Mouse (Mus musculus): Measurements from ENCODE around the gene Limk2.

The Limk2 gene

DNA sequence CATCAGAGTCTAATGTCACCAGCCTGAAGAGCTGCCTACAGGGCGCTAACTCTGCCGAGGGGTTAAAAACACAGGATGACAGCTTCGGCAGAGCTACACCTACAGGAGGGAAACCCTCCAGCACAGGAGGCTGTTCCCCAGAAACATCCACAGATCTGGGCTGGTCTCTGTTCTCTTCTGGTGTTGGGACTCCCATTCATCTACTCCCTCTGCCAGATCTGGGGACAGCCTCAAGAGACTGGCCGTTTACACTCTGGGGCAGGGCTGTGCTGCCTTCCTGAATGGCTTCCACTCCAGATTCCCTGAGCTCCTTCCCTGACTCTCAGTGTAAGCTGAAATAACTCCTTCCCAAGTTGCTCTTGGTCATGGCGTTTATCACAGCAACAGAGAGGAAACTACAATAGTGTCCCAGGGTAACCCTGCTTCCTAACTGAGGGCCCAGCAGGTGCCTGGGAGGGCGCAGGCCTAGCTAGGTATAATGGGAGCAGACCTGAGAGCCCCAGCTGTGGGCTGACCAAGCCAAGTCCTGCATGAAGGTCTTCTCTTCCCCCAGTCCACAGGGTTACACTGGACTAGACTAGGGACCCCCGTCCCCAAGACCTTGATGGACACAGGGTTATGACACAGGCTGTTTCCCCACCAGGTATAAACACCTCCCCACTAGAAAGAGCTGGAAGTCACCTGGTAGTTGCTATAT, 37.2 kb downstream of the Limk2 start:
- in situ Hi-C loops (cut with MboI, MseI) = no loop called here

DNA sequence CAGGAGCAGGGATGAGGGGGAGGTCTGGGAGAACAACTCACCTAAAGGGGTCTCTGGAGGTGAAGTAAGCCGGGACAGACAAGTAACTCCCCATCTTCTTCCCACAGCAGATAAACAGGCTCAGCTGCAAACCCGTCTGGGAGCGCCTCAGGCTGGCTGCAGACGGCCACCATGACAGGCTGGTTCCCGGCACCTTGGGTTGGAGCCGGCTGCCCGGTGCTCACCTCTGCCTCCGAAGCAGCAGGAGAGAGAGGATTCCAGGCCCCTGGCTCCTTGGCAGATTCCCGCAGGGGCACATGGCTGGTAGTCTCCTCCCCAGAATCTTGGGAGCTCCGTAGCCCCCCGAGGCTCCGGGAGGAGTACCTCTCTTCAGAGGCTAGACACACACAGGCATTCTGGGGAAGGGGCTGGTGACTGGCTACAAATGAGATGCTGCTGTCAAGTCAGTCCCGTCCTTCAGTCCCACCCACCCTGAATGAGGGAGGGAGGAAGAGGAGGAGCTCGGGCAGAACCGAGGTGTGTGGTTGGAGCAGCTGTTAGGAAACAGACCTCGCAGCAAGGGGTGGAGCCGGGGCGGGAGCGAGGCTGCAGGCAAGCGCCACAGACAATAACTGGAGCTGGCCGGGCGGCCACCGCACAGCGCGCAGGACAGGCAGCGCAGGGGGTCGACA, 37.9 kb downstream of the Limk2 start:
- in situ Hi-C loops (cut with MboI, MseI) = no loop called here

DNA sequence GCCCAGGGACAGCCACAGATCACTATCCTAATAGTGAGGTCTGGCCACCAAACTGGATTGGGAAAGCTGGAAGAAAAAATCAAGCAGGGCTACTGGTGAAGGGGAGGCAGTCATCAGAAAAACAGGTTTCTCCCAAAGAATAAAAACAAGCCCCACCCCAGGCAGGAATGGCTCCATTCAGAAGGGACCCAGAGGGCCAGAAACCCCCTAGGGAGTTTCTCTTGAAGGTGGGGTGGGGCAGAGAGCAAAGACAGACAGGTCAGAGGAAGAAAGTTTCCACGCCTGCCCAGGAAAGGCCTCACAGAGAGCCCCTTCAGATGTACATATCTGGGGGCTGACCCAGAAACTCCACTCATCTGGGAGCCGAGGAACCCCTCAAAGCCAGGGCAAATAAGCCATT, 38.8 kb downstream of the Limk2 start:
- in situ Hi-C loops (cut with MboI, MseI) = no loop called here

DNA sequence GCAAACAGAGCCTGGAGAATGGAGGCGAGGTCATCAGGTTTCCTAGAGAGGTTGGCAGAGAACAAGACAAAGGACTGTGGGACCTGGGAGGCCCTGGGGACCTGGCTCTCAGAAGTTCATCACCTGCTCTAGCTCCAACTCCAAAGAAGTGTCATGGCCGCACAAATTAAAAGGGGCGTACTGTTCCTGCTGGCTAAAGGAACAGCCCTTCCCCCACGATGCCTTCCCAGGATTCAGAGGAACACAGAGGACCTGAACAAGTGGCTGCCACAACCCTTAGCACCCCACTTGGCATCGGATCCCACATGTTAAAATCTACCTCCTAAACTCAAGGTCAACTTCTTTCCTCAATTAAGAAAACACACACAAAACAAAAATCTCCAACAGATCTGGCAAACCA, 39.5 kb downstream of the Limk2 start:
- in situ Hi-C loops (cut with MboI, MseI) = no loop called here

DNA sequence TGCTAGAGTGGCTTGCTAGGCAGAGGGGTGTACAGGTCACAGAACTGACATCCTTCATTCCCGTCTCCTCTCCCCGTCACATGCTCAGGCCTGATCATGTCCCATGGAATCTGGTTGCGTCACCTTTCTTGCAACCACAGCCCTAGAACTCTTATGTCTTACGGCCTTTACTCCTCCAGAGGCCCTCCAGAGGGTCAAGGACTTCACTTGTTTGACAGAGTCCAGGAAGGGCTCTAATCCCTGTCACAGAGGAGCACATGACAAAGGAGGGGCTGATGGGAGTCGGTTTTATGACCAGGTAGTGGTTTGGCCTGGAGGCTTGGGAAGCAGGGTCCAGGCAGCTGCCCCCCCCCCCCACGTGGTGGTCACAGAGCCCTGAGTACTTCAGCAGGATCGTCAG, 40.0 kb downstream of the Limk2 start:
- in situ Hi-C loops (cut with MboI, MseI) = no loop called here

DNA sequence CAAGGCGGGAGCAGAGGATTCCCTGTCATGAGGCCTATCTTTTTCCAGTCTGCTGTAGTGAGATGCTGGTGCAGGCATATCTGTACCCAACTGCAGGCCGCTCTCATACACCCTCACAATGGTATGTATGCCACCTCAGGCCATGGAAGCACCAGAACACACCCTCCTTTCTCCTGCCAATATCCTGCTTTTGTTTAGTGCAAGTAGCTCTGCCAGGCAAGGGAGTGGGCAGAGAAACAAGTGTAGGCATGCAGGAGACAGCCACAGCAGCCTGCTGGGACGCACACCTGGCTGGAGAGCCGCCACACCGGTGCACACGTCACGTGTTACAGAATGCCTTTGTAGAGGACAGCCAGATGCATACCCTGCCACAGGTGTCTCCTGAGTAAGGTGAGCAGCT, 42.6 kb downstream of the Limk2 start:
- in situ Hi-C loops (cut with MboI, MseI) = no loop called here

DNA sequence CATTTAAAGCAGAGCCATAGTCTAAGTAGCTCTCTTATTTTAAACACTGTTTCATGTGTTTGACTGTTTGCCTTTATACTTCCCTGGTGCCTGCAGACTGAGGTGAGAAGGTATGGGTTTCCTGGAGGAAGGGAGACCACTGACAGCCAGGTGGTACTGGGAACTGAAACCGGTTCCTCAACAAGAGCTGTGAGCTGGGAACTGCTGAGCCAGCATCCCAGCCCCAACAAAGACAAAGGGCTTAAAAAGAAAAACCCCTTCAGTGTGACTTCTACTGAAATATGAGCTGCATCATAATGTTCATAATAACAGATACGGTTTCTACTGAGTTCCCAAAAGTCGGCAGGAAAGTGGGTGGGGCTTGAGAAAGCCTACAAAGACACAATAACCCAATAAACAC, 46.1 kb downstream of the Limk2 start:
- in situ Hi-C loops (cut with MboI, MseI) = no loop called here

DNA sequence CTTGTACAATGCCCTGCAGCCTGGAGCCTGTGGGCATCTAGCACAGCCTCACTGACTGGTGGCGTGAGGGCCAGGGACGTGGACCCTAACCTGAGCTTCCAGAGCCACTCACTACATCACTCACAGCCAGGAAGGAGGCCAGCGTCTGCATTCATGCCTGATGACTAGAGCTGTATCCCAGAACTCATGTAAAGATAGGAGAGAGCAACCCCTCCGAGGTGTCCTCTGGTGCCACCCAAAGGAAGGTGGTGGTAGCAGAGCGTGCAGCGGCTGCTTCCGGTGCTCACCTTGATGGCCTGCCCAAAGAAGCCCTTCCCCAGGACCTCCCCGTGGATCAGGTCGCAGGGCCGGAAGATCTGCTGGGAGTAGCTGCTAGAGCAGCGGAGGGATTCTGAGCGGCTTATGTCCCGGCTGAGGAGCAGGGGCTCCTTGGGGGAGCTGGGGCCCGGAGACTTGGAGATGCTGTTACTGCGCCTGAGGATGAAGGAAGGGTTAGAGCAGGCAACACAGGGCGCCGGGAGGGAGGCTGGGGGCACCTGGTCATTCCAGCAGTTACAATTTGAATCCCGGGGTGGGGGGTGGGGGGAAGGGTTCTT, 55.9 kb downstream of the Limk2 start:
- in situ Hi-C loops (cut with MboI, MseI) = no loop called here

DNA sequence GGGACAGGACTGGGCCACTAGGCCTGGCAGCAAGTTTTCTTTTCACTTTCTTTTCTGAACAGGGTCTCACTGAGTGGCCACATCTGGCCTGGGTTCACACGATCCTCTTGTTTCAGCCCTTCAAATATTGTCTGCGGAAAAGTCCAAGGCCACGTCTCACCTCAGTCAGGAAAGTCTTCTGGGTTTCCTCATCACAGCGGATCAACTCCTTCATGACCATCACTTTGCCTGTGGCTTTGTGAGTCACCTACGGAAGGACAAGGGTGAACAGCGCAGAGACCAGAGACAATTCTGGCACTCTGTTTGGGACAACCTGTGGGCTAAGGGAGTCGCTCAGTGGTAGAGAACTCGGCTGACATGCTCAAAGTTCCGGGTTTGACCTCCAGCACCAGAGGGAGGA, 56.9 kb downstream of the Limk2 start:
- in situ Hi-C loops (cut with MboI, MseI) = no loop called here

DNA sequence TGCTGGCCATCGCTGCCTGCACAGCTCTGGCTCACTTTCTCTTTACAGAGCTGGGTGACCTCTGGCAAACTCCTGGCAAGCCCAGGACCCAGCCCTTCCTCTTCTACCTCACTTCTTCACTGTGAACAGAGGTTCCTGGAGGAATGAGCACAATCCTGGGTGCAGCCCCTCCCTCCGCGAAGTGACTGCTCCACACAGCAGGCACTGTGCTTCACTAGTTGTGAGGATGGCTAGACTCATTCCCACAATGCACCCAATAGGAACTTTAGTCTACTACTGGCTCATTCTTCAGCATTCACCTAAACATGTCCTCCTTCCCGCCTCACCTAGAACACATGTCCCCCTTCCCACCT, 59.7 kb downstream of the Limk2 start:
- in situ Hi-C loops (cut with MboI, MseI) = no loop called here

DNA sequence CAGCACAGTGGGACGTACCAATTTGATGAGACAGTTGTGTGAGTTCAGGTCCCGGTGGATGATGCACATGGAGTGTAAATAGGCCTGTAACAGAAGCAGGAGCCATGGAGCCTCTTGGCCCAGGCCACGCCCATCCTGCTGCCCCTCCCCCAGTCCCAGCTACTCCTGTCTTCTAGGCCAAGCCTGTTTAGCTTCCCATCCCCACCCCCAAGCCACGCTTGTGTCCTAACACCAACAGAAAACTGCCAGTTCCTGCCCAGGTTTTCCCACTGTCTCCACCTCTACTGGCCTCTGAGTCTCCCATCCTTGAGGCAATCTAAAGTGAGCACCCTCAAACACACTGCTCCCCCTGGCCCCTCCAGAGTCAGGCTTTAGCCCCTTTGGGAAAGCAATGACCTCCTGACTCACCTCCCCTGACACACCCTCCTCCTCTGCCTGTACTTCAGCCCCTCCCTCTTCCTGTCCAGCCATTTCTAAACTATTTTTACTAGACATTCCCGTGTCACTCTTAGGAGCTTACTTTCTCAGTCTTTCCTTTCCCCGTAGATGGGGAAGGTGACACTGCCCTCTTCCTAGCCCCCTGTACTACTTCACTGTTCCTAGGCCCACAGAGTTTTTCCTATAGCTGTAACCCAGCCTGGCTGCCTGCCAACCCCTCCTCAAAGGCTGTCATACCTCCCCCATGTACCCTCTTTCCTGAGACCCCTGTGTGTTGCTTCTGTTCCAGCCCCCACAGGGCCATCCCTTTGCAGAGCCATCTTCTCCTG, 60.2 kb downstream of the Limk2 start:
- in situ Hi-C loops (cut with MboI, MseI) = no loop called here

DNA sequence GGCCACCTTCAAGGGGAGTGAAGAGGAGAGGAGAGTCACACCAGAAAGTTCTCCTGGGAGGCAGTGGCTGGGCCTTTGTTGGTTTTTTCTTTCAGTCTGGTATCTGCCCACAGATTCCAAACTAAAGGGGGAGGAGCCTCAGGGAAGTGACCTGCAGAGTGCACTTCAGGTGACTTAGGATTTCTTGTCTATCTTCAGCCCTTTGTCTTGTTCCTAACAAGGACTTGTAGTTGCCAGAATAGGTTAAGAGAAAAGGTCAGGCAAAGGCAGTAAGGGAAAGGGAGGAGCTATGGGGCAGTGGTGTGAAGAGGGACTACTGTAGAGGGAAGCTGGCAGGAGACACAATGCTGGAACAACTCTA, 61.2 kb downstream of the Limk2 start:
- in situ Hi-C loops (cut with MboI, MseI) = no loop called here

DNA sequence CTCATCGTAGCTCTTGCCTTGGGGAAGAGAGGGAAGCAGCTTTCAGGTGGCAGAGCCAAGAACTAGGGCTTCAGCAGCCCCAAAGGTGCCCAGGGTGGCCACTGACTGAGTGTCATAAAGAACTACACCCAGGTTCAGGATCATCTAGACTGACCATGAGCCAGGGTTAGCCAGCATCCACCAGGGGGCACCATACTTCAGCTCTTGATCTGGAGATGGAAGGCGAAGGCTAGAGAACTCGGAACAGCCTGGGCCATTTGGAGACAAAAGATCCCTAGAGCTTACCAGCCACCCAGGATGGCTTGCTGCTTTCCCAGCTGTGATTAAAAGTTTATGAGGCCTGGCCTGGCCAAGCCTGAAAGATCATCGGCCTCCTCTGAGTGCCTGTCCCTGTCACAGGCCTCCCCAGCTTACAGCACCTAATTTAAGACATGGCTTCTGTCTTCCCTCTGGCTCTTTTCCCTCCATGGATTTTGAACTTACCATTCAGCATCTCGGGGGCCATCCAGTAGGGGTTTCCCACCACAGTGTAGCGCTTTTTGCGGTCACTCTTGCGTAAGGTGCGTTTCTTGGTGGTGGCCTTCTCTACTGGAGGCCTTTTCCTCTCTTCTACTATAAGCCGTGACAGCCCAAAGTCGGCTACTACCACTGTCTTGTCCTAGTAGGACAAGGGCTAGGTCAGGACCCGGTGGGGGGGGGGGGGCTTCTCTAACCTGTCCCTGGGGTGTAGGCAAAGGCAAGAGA, 61.7 kb downstream of the Limk2 start:
- in situ Hi-C loops (cut with MboI, MseI) = no loop called here

DNA sequence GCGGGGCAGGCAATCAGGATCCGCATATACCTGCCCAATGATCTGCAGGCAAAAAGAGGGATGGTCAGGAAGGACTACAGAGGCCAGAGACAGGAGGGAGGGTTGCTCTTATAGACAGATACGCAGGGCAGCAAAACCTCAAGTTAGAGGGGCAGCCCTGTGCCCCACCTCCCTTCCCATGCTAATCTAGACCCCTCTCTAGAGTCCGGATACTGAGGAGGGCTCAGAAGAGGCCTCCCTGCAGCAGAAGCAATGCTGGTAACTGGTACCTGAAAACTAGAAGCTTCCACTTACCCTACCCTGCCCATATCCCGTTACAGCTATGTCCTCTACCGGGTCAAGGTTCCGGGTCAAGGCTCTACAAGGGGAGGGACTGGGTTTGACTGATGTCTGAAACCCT, 62.6 kb downstream of the Limk2 start:
- in situ Hi-C loops (cut with MboI, MseI) = no loop called here

DNA sequence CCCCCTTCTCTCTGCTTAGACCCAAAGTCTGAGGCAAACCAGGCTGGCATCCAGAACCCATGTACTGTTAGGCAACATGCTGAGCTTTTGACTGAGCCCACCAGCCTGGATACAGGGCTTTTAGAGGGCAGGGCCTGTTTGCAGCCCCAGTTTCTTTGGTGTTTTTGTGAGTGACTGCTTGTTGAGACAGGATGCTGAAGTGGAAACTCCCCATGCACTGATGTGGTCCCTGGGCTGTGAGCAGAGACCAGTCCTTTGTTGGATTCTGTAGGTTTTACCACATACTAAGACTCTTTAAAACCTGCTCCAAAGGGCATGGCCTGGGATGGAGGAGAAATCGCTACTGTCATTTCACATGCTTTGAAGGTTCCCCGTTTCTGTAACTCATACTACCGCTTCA, 64.1 kb downstream of the Limk2 start:
- in situ Hi-C loops (cut with MboI, MseI) = no loop called here

DNA sequence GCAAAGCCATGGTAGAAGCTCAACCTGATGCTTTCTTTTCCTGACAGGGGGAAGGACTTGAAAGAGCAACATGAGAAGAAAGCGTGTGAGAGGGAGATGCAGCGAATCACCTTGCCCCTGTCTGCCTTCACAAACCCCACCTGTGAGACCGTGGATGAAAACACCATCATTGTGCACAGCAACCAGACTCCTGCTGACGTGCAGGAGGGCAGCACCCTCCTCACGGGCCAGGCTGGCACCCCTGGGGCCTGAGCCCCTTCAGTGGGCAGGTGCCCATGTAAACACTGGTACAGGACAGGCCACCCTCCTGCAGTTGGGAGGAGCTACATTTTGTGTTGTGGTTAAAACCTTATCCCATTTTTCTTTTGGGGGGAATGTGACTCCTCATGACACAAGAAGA, 67.5 kb downstream of the Limk2 start:
- in situ Hi-C loops (cut with MboI, MseI) = no loop called here

DNA sequence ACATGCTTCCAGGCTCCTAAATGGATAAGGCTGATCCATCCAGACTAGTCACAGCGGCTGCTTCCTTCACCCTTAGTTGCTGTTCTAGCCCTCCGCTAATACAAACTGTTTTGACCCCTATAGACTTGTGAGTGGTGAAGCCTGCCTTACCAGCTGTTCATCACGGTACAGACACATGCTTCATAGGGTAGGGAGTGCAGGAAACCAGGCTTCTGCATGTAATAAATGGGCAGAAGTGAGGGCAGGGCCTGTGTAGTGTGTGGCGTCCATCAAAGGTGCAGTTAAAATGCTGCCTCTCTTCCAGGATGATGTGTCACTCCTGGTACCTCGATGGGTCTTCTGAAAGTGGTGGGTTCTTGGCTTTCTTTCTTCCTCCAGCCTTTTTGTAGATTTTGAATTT, 71.0 kb downstream of the Limk2 start:
- in situ Hi-C loops (cut with MboI, MseI) = no loop called here

DNA sequence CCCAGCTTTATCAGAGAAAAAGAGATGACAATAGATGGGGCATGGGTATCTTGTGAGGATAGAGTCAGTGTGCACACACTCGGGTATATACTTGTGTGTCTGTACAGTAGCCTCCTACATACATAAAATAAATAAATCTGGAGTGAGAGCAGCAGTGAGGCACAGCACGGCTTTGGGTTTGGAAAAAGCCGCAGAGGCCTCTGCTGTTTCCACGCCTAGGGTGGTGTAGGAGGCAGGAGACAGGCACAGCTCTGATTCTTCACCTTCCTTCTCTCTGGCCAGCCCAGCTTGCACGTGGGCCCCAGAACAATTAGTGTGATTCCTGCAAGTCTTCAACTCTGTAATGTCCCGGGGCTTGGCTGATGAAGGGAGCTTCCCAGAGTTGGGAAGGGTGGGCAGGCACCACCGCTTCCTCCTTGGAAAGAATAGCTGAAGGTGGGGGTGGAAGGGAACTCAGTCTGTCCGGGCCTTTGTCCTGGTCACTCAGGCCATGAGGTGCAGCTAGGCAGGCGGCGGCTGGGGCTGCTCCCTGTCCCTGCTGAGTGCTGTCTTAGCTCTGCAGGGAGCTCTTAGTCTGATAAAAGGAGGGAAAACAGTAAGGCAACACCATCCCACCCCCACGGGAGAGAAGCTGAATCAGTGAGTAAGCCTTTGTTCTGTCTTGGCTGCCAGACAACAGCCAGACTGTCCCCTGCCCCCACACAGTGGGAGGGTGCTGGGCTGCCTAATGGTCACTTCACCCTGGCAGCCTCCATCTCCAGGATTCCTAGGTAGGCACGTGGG, 71.6 kb downstream of the Limk2 start:
- in situ Hi-C loops (cut with MboI, MseI) = no loop called here

DNA sequence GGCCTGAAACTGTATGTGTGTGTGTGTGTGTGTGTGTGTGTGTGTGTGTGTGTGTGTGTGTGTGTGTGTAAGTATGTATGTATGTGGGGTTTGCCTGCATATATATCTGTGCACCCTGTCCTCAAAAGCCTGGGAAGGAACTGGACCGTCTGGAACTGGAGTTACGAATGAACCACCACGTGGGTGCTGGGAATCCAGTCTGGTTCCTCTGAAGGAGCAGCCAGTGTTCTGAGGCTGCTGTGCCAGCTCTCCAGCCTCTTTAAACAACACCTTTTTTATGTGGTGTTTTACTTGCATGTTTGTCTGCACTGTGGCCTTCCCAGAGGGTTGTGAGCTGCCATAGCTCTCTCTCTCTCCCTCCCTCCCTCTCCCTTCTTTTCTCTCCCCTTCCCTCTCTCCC, 72.4 kb downstream of the Limk2 start:
- in situ Hi-C loops (cut with MboI, MseI) = no loop called here

DNA sequence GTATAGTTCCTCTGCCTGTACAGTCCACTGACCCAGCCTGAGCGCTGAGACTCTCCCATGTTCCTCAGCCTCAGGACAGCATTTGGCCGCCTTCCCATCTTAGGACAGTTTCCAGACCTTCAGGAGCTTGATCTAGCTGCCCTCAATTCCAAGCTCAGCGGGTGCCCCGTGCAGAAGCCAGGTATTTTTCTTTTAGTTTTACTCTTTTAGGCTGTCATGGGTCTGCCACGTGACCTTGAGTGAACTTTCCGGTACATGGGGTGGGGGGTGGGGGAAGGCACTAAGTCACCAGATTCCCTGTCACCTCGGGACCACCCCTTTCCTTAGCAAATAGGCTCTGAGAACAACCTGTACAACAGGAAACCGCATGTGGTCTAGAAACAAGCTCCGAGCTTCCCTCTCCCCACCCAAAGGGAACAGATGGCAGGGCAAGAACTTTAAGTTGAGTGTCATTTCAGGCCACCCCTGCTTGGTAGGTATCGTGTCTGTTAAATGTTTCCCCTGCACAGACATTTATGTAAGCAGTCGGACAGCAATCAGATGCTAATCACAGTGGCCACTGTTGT, 73.3 kb downstream of the Limk2 start:
- in situ Hi-C loops (cut with MboI, MseI) = no loop called here

All from regulatory T cell (primary cell).